Mouse (Mus musculus): ENCODE measurements around the gene Kif4. TPM values are rescaled to one million over a fixed set of nuclear protein-coding genes. Genes with fewer than 3 reads are reported as not detected.

Kif4 gene
- polyA plus RNA-seq, 1 experiment from 2014 or later, result 5.7 TPM

Other genes with a start within 250 kb of the Kif4 start
- not detected in 2 replicates for gene Otud6a, start 196.7 kb upstream of the Kif4 start, polyA plus RNA-seq (2015; fragmentation: Nextera tagmentation; extraction: Ambion mirVana)
- 0.11 and 0.36 TPM in 2 replicates for gene Awat2, start 183.0 kb upstream of the Kif4 start, polyA plus RNA-seq (2015; fragmentation: Nextera tagmentation; extraction: Ambion mirVana)
- gene Igbp1, start 131.4 kb upstream of the Kif4 start, polyA plus RNA-seq (2015; fragmentation: Nextera tagmentation; extraction: Ambion mirVana), result 29.3 and 30.0 TPM in 2 replicates
- gene Dgat2l6, start 100.9 kb upstream of the Kif4 start, polyA plus RNA-seq (2015; fragmentation: Nextera tagmentation; extraction: Ambion mirVana), result not detected in 2 replicates
- gene Awat1, start 53.5 kb upstream of the Kif4 start, polyA plus RNA-seq (2015; fragmentation: Nextera tagmentation; extraction: Ambion mirVana), result not detected in 2 replicates
- not detected in 2 replicates for gene P2ry4, start 30.9 kb upstream of the Kif4 start, polyA plus RNA-seq (2015; fragmentation: Nextera tagmentation; extraction: Ambion mirVana)
- gene Arr3, start 20.2 kb upstream of the Kif4 start, polyA plus RNA-seq (2015; fragmentation: Nextera tagmentation; extraction: Ambion mirVana), result 0.36 TPM in 1 of 2 replicates, not detected in the other
- gene Pdzd11, start 831 bp downstream of the Kif4 start, polyA plus RNA-seq (2015; fragmentation: Nextera tagmentation; extraction: Ambion mirVana), result 121 and 124 TPM in 2 replicates
- gene Gdpd2, start 104.1 kb downstream of the Kif4 start, polyA plus RNA-seq (2015; fragmentation: Nextera tagmentation; extraction: Ambion mirVana), result 21.4 and 27.8 TPM in 2 replicates
- gene Dlg3, start 142.0 kb downstream of the Kif4 start, polyA plus RNA-seq (2015; fragmentation: Nextera tagmentation; extraction: Ambion mirVana), result 5.2 and 6.9 TPM in 2 replicates